22 mouse cellular contexts compared by ENCODE assay signal in genomic region chr8:95781775-95782174, GRCm38 (mm10). TPM values are rescaled to one million over a fixed set of nuclear protein-coding genes. Genes with fewer than 3 reads are reported as not detected.
DNase-seq lines count a peak whose midpoint lies in the region; ATAC-seq and TF ChIP-seq lines count a peak whose summit lies in the region.
"Had no signal": no experiment of that assay in that cellular context is flagged by ENCODE, and none has a peak within 500 bp of the region (broad histone marks: within the 10 kb centered on the region; RNA-seq: fewer than 3 reads in every experiment).

No protein-coding gene starts in this region.

- H3K9ac ChIP-seq in CH12.LX (ENCODE audit: insufficient read depth, low read depth) = no peak overlapping the region
- H3K9ac ChIP-seq: embryonic facial prominence, embryonic 12.5 days; forebrain, embryonic 12.5 days had no signal

- peaks cover 5% of the 10 kb centered on the region for H3K9me3 ChIP-seq in CH12.LX (replicated peaks; ENCODE audit: low read length)
- peaks cover 7% of the 10 kb centered on the region; the same call in 1 of the 2 replicates for H3K9me3 ChIP-seq in forebrain, embryonic 10.5 days
- H3K9me3 ChIP-seq: embryonic facial prominence, embryonic 12.5 days had no signal

- TF ChIP-seq CTCF in CH12.LX (conservative IDR thresholded peaks at IDR 0.05 in 1 of 2, IDR thresholded peaks at IDR 0.05 in 1 of 2; ENCODE audit: low read depth in 2 of 2, low read length in 2 of 2) = no peak

- no peak for ATAC-seq in megakaryocyte, adult 5-6 weeks (ENCODE audit: poor library complexity, severe bottlenecking)
- ATAC-seq: forebrain, embryonic 14.5 days; forebrain, embryonic 16.5 days; Patski had no signal

- H3K36me3 ChIP-seq in CH12.LX (replicated peaks in 1 of 2; ENCODE audit: control insufficient read depth in 1 of 2, insufficient read depth in 1 of 2, low read length in 1 of 2) = peaks cover 61 to 84% of the 10 kb centered on the region in 2 experiments
- peaks cover 98% of the 10 kb centered on the region for H3K36me3 ChIP-seq in forebrain, embryonic 10.5 days (replicated peaks)

- dilution Hi-C loops in CH12.LX (cut with MboI; ENCODE audit: extremely low pct_ligation_motif_present, extremely low pct_unique_long_range_greater_than_20kb, low sequenced_read_pairs) = no loop called here

- TF ChIP-seq EP300 in CH12.LX (IDR thresholded peaks at IDR 0.05; ENCODE audit: low read length) = no peak

- no peak overlapping the region for H3K27ac ChIP-seq in CH12.LX (ENCODE audit: insufficient read depth, low read depth)
- no peak overlapping the region for H3K27ac ChIP-seq in forebrain, embryonic 10.5 days
- H3K27ac ChIP-seq: embryonic facial prominence, embryonic 10.5 days; embryonic facial prominence, embryonic 12.5 days; forebrain, embryonic 12.5 days had no signal

- H3K4me3 ChIP-seq in CH12.LX (replicated peaks in 1 of 3; ENCODE audit: low read depth in 2 of 3, low read length in 2 of 3, poor library complexity in 1 of 3) = no peak overlapping the region
- no peak overlapping the region for H3K4me3 ChIP-seq in forebrain, embryonic 10.5 days
- H3K4me3 ChIP-seq: embryonic facial prominence, embryonic 10.5 days; embryonic facial prominence, embryonic 12.5 days; forebrain, embryonic 12.5 days had no signal

- H3K27me3 ChIP-seq in CH12.LX (replicated peaks) = no peaks in the 10 kb centered on the region
- H3K27me3 ChIP-seq in forebrain, embryonic 10.5 days (ENCODE audit: poor library complexity, severe bottlenecking) = no peaks in the 10 kb centered on the region
- H3K27me3 ChIP-seq: embryonic facial prominence, embryonic 12.5 days; forebrain, embryonic 12.5 days; Patski had no signal

- no peak for DNase-seq in CH12.LX (ENCODE audit: extremely low read depth)
- DNase-seq in ES-CJ7 (ENCODE audit: low read depth, low spot score) = peak; percentile 71
- DNase-seq in R1 (ENCODE audit: low read depth, low spot score) = peak; percentile 71
- DNase-seq in adipocyte (ENCODE audit: low spot score) = peak; percentile 30
- DNase-seq in thymus, postnatal 0 days (ENCODE audit: low spot score) = no peak
- DNase-seq in forebrain, embryonic 10.5 days (ENCODE audit: extremely low spot score, low spot score) = no peak
- DNase-seq in lung, postnatal 36 days = no peak
- DNase-seq: adrenal gland, adult 8-10 months; adrenal gland, postnatal 14 days; adrenal gland, postnatal 36 days; cerebellum, adult 11-12 months; cerebellum, adult 2 months; cerebellum, adult 9-10 months; cerebellum, postnatal 10 days; cerebellum, postnatal 25 days had no signal

- no peak for TF ChIP-seq POLR2A in CH12.LX (IDR thresholded peaks at IDR 0.05; ENCODE audit: low read depth, low read length)

- peaks cover 66% of the 10 kb centered on the region for H3K79me2 ChIP-seq in CH12.LX (replicated peaks; ENCODE audit: control insufficient read depth, extremely low read depth, insufficient read depth, poor library complexity, severe bottlenecking)

- peaks cover 0 to 7% of the 10 kb centered on the region in 2 experiments; a peak in 1 of 4 replicates for H3K4me1 ChIP-seq in CH12.LX (ENCODE audit: control insufficient read depth in 1 of 2, insufficient read depth in 2 of 2)
- no peaks in the 10 kb centered on the region for H3K4me1 ChIP-seq in forebrain, embryonic 10.5 days
- H3K4me1 ChIP-seq: embryonic facial prominence, embryonic 10.5 days; embryonic facial prominence, embryonic 12.5 days; forebrain, embryonic 12.5 days had no signal

- no peak for TF ChIP-seq RAD21 in CH12.LX (IDR thresholded peaks at IDR 0.05; ENCODE audit: low read depth, low read length)

- in situ Hi-C loops in CH12.LX (cut with MboI; ENCODE audit: low pct_ligation_motif_present, low pct_unique_long_range_greater_than_20kb, low sequenced_read_pairs) = no loop called here

- WGBS in forebrain, embryonic 10.5 days = 92% methylated on average over 2 of the region's 2 CpGs

- no peak overlapping the region for H3K4me2 ChIP-seq in CH12.LX (ENCODE audit: insufficient read depth, low read depth, poor library complexity, severe bottlenecking)
- H3K4me2 ChIP-seq: embryonic facial prominence, embryonic 12.5 days; forebrain, embryonic 12.5 days had no signal

TF ChIP-seq in CH12.LX, 34 proteins besides CTCF, POLR2A, EP300 and RAD21:
- TF ChIP-seq BHLHE40 (IDR thresholded peaks at IDR 0.05; ENCODE audit: low read depth, low read length) = no peak
- peak; percentile 39; the same call in 1 of the 2 replicates for TF ChIP-seq HCFC1 (IDR thresholded peaks at IDR 0.05; ENCODE audit: low read depth, low read length)
- peak; percentile 33; the same call in 1 of the 2 replicates for TF ChIP-seq NRF1 (IDR thresholded peaks at IDR 0.05; ENCODE audit: low read depth, low read length)
- no peak for TF ChIP-seq ZMIZ1 (IDR thresholded peaks at IDR 0.05; ENCODE audit: low read depth, low read length)
TF ChIP-seq in CH12.LX: peak in this region for 2.

RNA-seq across cellular contexts. Expression of gene Cnot1, which starts 25.5 kb away (rescaled TPM):
- total RNA-seq in CH12.LX (2012; rRNA removed) = 130 and 142 TPM in 2 replicates
- total RNA-seq in CH12.LX (2014; rRNA removed) = 136 and 146 TPM in 2 replicates
- polyA plus RNA-seq in CH12.LX (2012; ENCODE audit: insufficient read length, low read depth) = 164 and 182 TPM in 2 replicates
- polyA plus RNA-seq in thymus, postnatal 0 days (2015; fragmentation: Nextera tagmentation; extraction: Ambion mirVana) = 45.2 and 48.8 TPM in 2 replicates
- 120 and 122 TPM in 2 replicates for polyA plus RNA-seq in forebrain, embryonic 10.5 days (2016; fragmentation: Nextera tagmentation; extraction: Ambion mirVana)
- 174 and 179 TPM in 2 replicates for total RNA-seq in megakaryocyte, adult 5-6 weeks (2015)
- 107 and 144 TPM in 2 replicates for total RNA-seq in megakaryocyte, adult 5-6 weeks (2017)

RNA-seq across cellular contexts. Expression of gene Sap18b, which starts 43.4 kb away (rescaled TPM):
- total RNA-seq in CH12.LX (2012; rRNA removed) (138 and 141 TPM in 2 replicates), CH12.LX (2014; rRNA removed) (259 and 305 TPM in 2 replicates)
- polyA plus RNA-seq in CH12.LX (2012; ENCODE audit: insufficient read length, low read depth) = 355 and 403 TPM in 2 replicates
- 437 and 462 TPM in 2 replicates for polyA plus RNA-seq in thymus, postnatal 0 days (2015; fragmentation: Nextera tagmentation; extraction: Ambion mirVana)
- 377 and 379 TPM in 2 replicates for polyA plus RNA-seq in forebrain, embryonic 10.5 days (2016; fragmentation: Nextera tagmentation; extraction: Ambion mirVana)
- 89.7 and 139 TPM in 2 replicates for total RNA-seq in megakaryocyte, adult 5-6 weeks (2015)
- total RNA-seq in megakaryocyte, adult 5-6 weeks (2017) = 222 and 239 TPM in 2 replicates

Comparison
In these comparisons a context has a peak if more than half of its experiments do, and no peak if none do; other contexts are left out.
1. DNase-seq: peak in ES-CJ7 (single experiment), R1 (single experiment) and adipocyte (single experiment); none in CH12.LX (single experiment), thymus, postnatal 0 days (single experiment), forebrain, embryonic 10.5 days (single experiment) and lung, postnatal 36 days (single experiment).